Mouse (Mus musculus): ENCODE results near the gene Stag3.

Stag3 gene

DNA sequence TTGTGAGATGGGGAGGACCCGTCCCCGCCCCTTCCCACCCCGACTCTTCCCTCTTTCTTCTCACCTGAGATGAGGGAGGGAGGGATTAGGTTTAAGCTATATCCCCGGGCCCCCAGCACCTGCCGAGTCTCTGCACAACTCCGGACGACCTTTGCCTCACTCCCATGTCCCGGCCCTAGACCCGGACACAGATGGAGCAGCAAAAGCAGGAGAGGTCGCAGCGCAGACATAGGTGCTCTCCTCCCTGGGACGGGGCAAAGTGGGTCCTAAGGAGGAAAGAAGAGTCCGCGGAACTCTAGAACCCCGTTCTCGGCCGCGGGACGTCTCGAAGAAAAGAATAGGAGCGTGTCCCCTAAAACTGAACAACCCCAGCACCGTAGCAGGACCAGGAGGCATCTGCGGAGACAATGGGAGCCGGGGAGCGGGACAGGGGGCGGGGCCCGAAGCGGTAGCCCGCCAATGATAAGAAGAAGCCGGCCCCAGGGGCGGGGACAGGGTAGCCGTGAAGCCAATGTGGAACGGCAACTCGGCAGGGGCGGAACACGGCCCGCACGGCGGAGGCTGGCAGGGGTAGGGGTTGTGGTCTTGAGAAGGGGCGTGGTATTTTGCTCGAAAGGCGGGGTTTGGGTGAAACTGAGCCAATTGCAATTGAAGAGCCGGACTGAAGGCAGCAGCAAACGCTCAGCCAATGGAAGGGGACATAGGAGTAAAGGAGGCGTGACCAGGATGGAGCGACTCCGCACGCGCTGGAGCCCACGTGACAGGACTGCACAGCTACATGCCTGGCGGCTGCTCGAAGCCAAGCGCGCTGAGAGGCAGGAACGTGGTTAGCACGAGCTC, at the start of gene Stag3, which contains the start of the genes Gm43720 and Gpc2:
TSS of gene Stag3 (plus strand) at position 656 of the 840 bp plus-strand sequence.
TSS of gene Gm43720 (minus strand) at position 374 of the 840 bp plus-strand sequence.
TSS of gene Gpc2 (minus strand) at position 421 of the 840 bp plus-strand sequence.
- in situ Hi-C loops (cut with MseI, MboI): loop anchor here in 1 of 2 experiments (10.0 kb wide), 1 partner anchor 175 kb away; no protein-coding TSS in a partner anchor

DNA sequence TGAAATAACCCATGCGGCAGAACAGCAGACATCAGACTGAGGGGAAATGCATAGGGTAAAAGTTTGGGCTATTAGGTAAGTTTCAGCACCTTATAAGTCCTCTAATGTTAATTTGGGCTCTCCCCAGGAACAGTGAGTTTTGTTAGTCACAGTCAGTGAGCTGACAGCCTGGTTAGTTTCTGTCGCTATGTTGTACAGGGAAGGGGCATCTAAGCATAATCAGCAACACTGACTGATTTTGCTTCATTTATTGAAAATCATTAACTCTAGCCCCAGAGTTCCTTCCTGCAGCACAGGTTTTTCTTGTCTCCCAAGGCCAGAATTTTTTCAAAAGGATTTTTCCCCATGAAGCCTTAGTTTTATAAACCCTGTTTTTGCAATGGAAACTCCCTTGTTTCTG, 46.3 kb upstream of the Stag3 start:
- in situ Hi-C loops (cut with MseI, MboI): no loop called here

DNA sequence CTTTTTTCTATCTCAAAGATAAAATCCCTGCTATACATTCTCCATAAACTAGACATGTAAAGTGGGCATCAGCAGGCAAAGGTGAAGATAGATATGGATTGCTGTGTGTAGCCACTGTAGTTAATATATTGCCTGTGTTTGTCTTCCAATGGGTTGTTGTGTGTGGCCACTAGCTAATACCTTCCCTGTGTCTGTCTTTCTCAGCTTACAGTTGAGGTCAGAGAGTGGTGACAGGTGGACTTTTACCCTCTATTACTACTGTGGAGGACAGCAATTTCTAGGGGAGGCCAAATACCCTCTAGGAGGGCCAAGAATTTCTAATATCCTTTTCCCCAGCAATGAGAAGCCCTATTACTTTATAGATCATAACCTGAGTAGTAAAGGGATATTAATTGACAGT, 45.8 kb upstream of the Stag3 start:
- in situ Hi-C loops (cut with MseI, MboI): no loop called here

DNA sequence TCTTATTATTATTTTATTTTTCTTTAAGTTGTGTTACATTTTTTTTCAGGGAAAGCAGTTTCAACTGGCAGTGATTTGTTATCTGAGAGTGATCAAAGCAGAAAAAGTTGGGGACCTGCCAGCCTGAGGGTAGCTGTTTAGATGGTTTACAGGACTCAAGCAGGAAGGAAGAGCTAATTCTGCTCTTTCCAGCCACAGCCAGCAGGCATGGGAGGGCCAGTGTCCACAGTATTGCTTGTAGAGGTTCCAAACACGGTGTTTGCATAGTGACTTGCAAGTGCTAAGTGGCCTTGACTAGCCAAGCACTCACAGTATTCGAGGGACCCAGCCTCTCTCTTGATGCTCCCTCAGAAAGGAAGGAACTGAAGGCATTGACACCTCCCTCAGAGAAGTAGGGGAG, 38.5 kb upstream of the Stag3 start:
- in situ Hi-C loops (cut with MseI, MboI): no loop called here

DNA sequence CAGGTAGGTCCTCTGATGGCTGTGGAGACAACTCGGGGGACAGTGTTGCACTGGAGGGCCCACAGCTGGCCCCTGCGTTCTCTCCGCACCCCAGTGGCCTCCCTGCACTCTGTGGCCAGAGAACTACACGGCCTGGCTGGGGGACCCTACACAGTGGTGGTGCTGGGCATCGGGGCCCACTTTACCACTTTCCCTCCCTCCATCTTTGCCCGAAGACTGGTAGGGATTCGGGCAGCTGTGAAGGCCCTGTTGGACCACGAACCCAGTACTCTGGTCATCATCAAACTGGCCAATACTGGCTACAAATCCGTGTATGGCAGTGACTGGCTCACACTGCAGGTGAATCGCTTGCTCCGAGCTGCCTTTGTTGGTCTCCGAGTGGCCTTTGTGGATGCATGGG, 28.9 kb upstream of the Stag3 start:
- in situ Hi-C loops (cut with MseI, MboI): loop anchor here (5.0 kb wide), 1 partner anchor 44 kb away; no protein-coding TSS in a partner anchor

DNA sequence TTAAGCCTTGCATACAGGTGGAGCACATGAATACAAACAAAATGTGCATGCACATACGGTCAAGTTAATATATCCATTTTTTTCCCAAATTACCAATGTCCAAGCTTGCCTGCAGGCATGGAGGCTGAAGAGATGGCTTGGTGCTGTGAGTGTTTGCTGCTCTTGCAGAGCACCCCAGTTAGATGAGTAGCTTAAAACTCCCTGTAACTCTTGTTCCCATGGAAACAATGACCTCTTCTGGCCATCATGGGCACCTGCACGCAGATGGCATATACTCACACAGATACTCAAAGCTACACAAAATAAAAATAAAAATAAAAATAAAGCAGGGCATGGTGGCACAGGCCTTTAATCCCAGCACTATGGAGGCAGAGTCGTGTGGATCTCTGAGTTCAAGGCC, 27.0 kb upstream of the Stag3 start:
- in situ Hi-C loops (cut with MseI, MboI): loop anchor here (5.0 kb wide), 1 partner anchor 46 kb away; no protein-coding TSS in a partner anchor

DNA sequence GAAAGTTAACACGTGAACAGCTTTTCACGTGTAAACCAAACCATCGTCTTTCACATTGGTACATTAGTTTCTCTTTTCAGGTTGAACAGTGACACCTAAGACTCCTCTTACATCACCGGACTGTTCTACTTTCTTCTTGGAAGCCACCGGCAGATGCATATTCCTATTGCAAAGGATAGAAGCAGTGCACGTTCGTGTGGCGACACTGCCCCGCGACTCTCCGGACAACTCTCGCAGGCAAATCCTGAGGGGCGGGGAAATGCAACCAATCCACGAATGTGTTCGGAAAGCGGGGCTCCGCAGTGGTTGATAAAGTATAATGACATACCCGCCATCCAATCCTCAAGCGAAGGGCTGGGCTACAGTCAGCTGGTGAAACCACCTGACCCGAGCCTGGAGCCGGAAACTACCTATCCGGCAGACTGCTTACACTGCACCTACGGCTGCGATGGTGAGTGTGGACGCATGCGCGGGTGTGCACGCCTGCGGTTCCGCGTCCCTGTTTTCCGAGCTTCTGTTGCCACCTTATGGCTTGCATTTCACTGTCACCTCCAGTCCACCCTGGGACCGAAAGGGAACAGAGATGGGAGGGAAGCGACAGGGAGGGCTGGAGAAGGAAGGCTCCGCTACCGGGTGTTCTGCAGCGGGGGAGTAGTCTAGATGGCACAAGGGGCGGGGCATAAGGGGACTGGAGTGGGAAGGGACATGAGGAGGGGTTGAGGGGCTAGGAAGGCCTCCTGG, 24.5 kb upstream of the Stag3 start, which contains the start of gene Lamtor4:
TSS of gene Lamtor4 (plus strand) at position 130 of the 741 bp plus-strand sequence.
- in situ Hi-C loops (cut with MseI, MboI): no loop called here

DNA sequence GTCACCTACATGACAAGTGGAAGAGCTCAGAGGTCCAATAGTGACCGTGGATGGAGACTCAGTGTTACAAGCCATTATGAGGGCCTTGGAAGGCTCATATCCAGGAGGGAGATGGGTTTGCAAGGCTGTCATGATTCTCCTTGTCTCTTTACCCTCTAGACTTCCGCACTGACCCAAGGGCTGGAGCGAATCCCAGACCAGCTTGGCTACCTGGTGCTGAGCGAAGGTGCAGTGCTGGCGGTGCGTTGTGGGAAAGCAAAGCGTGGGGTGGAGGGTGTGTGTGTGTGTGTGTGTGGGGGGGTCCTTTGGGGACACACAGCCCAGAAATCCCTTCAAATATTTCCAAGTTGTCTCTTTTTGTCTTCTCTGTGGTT, 24.0 kb upstream of the Stag3 start:
- in situ Hi-C loops (cut with MseI, MboI): no loop called here

DNA sequence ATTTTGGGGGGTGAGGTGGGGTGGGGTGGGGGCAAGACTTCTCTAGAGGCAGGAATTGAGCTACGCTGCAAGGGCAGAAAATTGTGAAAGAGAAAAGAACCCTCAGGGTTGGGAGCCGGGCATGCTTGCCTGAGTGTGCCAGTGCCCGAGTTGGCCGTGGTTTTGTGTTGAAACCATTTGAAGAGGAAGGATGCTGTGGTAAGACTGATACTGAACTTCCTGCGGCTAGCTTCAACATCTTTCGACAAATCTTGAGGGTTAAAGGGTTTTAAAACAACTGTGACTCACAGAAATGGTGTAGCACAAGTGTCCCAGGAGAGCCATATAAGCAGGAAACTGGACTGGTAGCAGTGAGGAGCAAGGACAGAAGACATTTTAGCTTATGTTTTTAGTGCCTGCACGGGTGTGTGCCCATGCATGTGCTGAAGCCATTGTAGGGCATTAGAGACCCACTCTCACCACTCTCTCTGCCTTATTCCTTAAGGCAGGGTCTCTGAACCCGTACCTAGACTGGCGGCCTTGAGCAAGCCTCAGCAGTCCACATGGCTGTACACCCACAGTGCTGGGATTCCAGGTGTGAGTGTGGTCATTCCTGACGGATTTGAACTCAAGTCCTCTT, 23.0 kb upstream of the Stag3 start:
- in situ Hi-C loops (cut with MseI, MboI): no loop called here

DNA sequence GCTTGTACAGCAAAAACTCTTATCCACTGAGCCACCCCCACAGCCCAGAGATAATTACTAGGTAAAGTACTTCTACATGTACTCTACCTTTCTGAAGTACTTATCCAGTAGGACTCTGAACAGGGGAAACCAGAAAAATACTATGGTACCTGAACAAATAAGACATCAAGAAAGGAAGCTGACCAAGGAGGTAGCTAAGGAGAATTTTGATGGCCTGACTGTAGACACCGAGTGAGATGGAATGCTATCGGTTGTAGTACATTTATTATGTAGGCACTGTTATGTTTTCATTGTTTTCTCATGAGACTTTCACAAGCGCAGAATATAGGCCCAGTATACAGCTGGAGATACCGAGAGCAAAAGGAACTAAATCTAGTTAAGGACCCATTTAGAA, 22.5 kb upstream of the Stag3 start:
- in situ Hi-C loops (cut with MseI, MboI): no loop called here

DNA sequence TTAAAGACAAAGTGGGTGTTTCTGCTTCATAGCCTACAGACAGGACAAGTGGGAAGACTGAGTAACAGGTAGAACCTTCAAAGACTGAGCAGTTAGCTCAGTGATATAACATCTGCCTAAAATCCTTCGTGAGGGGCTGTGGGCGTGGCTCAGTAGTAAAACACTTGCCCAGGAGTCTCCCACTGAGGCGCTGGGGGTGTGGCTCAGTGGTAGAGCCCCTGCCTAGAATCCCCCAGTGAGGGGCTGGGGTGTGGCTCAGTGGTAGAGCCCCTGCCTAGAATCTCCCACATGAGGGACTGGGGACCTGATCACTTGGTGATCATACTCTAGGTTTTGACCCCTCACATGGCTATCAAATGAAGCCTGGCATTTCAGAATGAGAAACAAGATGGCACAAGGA, 22.0 kb upstream of the Stag3 start:
- in situ Hi-C loops (cut with MseI, MboI): no loop called here

DNA sequence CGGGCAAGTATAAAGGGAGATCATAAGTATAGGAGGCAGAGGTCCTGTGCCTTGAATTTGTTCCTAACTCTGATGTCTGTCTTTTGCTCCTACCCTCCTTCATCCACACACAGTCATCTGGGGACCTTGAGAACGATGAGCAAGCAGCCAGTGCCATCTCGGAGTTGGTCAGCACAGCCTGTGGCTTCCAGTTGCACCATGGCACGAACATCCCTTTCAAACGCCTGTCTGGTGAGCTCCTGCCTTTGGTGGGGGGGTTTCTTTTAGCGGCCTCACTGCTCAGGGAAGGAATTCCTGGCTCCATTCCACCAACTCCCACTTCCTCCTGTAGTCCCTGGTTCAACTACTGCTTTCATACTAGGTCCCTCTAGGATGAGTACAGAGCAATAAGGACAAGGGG, 21.5 kb upstream of the Stag3 start:
- in situ Hi-C loops (cut with MseI, MboI): no loop called here

DNA sequence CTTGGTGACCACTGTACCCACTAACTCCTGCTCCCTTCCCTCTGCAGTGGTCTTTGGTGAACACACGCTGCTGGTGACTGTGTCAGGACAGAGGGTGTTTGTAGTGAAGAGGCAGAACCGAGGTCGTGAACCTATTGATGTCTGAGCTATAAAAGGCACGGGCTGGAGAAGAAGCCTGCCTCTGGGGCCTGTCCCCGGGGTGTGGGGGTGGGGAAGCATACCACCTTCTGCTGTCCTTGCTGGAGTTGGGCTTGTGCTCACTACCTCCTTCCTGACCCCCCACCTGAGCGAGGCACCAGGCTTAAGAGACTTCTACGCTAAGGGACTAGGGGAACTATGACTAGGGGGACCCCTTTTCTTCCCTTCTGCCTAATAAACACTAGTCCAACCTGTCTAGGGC, 21.0 kb upstream of the Stag3 start:
- in situ Hi-C loops (cut with MseI, MboI): no loop called here

DNA sequence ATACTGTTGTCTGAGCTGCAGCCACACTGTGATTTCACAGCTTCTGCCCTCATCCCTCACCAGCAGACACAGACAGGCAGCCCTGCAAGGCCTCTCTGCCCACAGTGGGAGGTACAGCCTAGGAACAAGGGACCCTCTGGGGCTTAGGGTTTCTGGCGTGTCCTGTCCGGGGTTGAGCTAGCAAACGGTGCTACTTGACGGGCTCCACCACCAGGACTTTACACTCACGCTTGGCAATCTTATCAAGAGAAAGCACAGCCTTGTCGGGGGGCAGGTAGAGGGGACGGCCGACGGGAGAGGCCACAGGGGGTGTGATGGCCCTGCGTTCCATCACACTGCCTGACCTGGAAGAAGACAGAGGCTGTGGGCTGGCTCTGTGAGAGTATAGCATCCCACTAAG, 20.0 kb upstream of the Stag3 start:
- in situ Hi-C loops (cut with MseI, MboI): no loop called here

DNA sequence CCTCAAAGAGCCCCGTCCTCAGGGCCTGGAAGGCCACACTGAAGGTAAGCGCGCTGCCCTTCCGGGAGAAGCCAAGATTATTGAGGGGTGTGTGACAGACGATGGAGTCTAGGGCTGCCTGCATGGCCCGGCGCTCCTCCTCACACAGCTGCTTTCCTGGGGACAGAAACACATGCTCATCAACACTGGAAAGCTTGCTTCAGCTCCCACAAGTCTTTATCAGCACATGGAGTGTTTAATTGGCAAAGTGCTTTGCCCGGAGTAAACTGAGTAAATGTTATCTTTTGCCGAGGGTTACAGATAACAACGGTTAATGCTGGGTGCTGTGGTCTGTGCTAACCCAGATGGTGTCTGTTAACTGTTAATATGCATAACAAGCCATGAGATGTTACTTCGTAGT, 19.2 kb upstream of the Stag3 start:
- in situ Hi-C loops (cut with MseI, MboI): no loop called here

DNA sequence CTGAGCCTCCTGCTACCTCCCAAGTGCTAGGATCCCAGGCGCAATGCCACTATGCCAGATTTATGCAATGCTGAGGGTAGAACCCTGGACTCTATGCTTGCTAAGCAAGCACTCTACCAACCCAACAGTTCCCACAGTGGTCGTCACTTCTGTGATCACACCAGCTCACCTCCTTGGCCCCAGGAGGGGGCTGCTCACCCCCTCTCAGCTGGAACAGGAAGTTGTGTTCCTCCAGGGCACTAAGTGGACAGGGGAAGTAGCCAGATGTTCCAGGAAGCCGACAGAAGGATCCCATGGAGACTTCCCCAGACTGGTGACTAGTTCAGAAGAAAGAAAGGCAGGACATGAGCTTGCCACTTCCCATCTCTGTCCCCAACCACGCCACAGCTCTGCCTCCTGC, 18.0 kb upstream of the Stag3 start:
- in situ Hi-C loops (cut with MseI, MboI): no loop called here

DNA sequence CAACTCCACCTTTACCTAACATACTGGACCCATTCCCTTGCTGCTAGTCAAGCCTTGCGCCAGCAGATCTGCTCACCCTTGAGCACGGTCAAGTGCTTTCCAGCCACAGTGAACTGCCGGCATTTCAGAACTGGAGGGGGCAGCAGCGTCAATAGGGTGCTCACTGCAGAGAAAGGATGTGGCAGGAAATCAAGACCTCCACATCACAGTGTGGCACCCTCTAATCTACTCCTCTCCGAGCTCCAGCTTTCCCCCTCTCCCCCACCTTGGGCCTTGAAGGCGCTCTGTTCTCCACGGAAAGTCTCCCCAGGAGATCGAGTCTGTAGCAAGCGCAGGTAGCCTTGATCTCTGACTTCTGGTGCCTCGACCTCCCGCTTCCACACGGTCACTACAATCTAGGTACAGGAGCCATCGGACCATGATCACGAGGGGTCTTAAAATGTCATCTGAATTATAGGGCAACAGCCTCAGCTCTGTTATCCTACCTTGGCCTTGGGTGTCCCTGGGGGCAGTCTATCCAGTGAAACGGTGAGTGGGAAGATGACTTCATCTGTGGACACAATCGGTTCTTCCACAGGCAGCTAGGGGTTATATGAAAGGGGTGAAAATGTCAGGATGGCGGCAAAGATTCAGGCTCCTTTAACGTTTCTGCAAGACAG, 17.3 kb upstream of the Stag3 start:
- in situ Hi-C loops (cut with MseI, MboI): no loop called here

DNA sequence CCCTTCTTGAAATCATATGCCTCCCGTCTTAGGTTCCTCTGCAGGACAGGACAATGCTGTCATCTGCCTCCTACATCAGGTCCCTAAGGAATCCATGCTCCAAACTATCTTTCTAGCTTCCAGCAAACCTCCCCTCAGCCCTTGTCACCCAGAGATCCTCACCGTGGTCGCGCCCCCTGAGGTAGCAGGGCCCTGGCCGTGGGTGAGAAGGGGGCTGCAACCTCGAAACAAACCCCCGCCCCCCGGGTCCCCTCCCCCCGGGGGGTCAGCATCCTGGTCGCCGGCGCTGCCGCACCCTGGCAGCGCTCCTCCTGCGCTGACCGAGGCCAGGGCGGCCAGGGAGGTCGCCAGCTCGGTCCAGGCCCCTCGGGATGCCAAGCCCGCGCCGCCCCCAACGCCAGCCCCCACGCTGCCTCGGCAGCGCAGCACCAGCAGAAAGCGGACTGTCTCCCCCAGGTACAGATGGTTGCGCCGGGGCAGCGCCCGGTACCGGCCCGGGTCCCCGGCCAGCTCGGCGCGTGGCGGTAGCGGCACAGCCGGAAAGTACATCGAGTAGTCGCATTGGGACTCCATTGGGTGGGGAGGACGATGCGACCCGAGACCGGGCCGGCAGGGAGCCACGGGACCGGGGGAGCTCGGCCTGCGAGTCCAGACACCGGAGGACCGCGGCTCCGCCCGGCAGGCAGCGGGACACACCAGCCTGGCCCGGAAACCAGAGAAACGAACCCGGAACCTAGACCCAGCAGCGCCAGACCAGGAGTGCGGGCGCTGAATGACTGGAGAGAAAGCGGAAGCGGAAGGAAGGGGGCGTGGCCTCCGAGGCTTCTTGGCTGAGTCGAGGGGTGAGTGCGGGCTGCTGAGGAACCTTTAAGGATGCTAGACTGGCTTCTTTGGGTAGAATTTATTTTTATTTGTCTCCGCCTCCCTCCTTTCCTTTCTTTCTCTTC, 16.5 kb upstream of the Stag3 start, which contains the start of gene BC037034:
TSS of gene BC037034 (minus strand) at position 774 of the 947 bp plus-strand sequence.
- in situ Hi-C loops (cut with MseI, MboI): no loop called here

DNA sequence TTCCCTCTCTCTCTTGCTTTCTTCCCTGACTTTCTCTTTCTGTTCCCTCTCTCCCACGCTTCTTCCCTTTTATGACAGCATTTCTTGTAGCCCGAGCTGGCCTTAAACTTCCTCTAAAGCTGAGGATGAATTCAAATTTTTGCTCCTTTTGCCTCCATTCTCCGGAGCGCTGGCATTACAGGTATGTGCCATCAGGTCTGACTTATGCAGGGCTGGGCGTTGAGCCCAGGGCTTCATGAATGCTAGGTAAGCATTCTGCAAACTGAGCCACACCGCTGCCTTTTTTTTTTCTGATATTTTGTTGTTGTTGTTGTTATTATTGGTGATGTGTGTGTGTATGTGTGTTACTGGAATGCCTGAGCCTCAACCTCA, 15.8 kb upstream of the Stag3 start:
- in situ Hi-C loops (cut with MseI, MboI): no loop called here

DNA sequence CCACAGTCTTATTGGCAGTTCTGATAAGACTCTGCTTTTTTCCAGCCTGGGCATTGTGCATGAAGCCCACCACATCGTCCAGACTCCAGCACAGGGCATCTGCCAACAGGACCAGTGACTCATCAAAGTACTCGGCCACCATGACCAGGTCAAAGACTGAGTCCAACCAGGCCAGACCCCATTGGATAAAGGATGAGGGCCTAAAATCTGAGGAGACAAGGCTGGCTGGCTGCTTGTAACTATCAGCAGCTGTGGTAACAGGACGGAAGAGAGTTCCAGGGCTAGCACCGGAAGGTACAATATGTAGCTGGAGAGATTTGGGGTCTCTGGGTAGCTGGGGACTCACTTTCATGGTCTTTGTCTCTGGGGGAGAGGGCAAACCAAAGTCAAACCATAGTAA, 14.3 kb upstream of the Stag3 start:
- in situ Hi-C loops (cut with MseI, MboI): no loop called here

DNA sequence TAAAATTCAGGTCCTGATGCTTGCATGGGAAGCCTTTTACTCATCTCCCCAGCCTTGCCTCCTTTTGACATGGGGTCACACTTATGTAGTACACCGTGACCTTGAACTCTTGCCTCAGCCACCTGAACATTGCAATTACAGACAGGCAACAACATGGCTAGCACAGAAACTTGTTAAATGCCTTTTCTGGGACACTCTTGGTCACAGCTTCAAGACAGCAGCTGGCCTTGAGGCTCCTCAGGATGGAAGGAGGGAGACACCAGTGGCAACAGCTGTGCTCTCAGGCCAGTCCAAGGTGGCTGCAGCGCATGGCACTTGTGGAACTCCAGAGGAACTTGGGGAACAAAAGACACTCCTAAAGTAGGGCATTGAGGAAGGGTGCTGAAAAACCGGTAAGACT, 12.9 kb upstream of the Stag3 start:
- in situ Hi-C loops (cut with MseI, MboI): no loop called here
